Mouse (Mus musculus) CH12.LX (cell line): ENCODE measurements at regions not wholly inside any gene's neighbourhood (a gene's known extent, or its start where the extent isn't known, plus 50 kb on each side); places are given as distances from the start of the nearest gene placed in this dataset.

ENCODE experiments used
- BHLHE40 ChIP-seq: IDR thresholded peaks from 2 replicates; pipeline ENCODE4 v1.6.1; 2011; ENCODE audit warnings: mild to moderate bottlenecking, low read depth, low read length, improper control_type of control experiment
- CHD2 ChIP-seq: IDR thresholded peaks from 2 replicates; pipeline ENCODE4 v1.6.1; 2011; ENCODE audit warnings: low read length, improper control_type of control experiment
- CTCF ChIP-seq, 2 experiments: IDR thresholded peaks in 1 of 2; conservative IDR thresholded peaks in 1 of 2; 2 replicates each; pipeline ENCODE4 v1.5.1; 2011 to 2012; ENCODE audit warnings: low read depth in 2 of 2, low read length in 2 of 2, improper control_type of control experiment in 1 of 2, inconsistent platforms in 1 of 2, mild to moderate bottlenecking in 1 of 2, moderate library complexity in 1 of 2
- E2F4 ChIP-seq: IDR thresholded peaks from 2 replicates; pipeline ENCODE4 v1.6.1; 2011; ENCODE audit warnings: low read depth, low read length, improper control_type of control experiment; ENCODE audit not compliant: insufficient replicate concordance
- EP300 ChIP-seq: IDR thresholded peaks from 2 replicates; pipeline ENCODE4 v1.6.1; 2011; ENCODE audit warnings: low read length, improper control_type of control experiment
- IRF4 ChIP-seq: IDR thresholded peaks from 2 replicates; pipeline ENCODE4 v1.6.1; 2014; ENCODE audit warnings: low read depth, mild to moderate bottlenecking, inconsistent platforms, low read length, improper control_type of control experiment
- MAZ ChIP-seq: IDR thresholded peaks from 2 replicates; pipeline ENCODE4 v1.6.1; 2012; ENCODE audit warnings: low read depth, mild to moderate bottlenecking, inconsistent platforms, low read length, improper control_type of control experiment, moderate library complexity
- POLR2A ChIP-seq: IDR thresholded peaks from 2 replicates; pipeline ENCODE4 v1.6.1; 2011; ENCODE audit warnings: low read depth, mild to moderate bottlenecking, improper control_type of control experiment, low read length
- TCF12 ChIP-seq: IDR thresholded peaks from 2 replicates; pipeline ENCODE4 v1.6.1; 2014; ENCODE audit warnings: low read depth, mild to moderate bottlenecking, inconsistent platforms, low read length, improper control_type of control experiment
- UBTF ChIP-seq: IDR thresholded peaks from 2 replicates; pipeline ENCODE4 v1.6.1; 2012; ENCODE audit warnings: low read depth, mild to moderate bottlenecking, inconsistent platforms, low read length, improper control_type of control experiment, moderate library complexity
- USF1 ChIP-seq: IDR thresholded peaks from 2 replicates; pipeline ENCODE4 v1.6.1; 2014; ENCODE audit warnings: low read depth, mild to moderate bottlenecking, inconsistent platforms, low read length, improper control_type of control experiment
- ZC3H11A ChIP-seq: IDR thresholded peaks from 2 replicates; pipeline ENCODE4 v1.6.1; 2012; ENCODE audit warnings: low read depth, mild to moderate bottlenecking, inconsistent platforms, low read length, improper control_type of control experiment
- ZMIZ1 ChIP-seq: IDR thresholded peaks from 2 replicates; pipeline ENCODE4 v1.6.1; 2012; ENCODE audit warnings: low read depth, mild to moderate bottlenecking, inconsistent platforms, low read length, improper control_type of control experiment

GRCm38 (mm10) chr16:49330725-49331386 is 273.6 kb downstream of the Myh15 start:
- TF ChIP-seq TCF12 (no peak), EP300 (no peak), USF1 (no peak), CTCF (conservative IDR thresholded peaks at IDR 0.05 in 1 of 2, IDR thresholded peaks at IDR 0.05 in 1 of 2; ENCODE audit: low read depth in 2 of 2, low read length in 2 of 2) (no peak), MAZ (no peak), BHLHE40 (no peak), ZC3H11A (no peak), ZMIZ1 (no peak), CHD2 (no peak), IRF4 (no peak), E2F4 (no peak), POLR2A (no peak), UBTF (no peak)
